Mouse (Mus musculus) right cerebral cortex, adult 2 months (tissue): Measurements from ENCODE around the gene Tmem94.

ENCODE experiments used
- DNase-seq, 2 experiments: peaks; one replicate each; pipeline ENCODE4 v3.0.0; 2021 to 2022; ENCODE audit warnings: low spot score in 2 of 2

Tmem94 gene

DNA sequence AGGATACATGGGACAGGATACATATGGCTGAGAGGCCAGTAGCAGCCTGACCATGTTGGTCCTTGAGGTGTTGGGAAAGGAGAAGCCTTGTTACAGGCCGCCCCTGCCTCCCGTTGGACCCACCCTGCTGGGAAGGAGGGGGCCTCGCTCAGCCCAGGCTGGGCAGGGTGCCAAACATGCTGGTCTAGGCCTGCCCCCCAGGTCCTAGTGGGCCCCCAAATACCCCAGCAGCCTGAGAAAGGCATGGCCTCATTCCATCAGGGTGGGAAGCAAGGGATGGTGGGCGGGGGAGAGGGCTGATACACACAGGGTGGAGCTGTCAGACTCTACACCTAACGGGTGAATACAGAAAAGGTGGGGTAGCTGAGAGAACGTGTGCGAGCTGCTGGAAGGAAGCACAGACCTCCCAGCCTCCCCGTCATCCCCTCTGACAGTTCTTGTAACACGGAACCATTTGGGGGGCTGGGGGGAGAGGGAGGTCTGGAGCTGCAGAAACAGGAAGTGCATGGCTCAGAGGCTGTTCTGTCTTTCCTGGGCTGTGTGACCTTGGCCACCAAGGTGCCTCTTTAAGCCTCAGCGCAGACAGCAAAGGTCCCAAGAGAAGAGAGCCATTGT is 43.6 kb downstream of the Tmem94 start:
- no peak for DNase-seq

DNA sequence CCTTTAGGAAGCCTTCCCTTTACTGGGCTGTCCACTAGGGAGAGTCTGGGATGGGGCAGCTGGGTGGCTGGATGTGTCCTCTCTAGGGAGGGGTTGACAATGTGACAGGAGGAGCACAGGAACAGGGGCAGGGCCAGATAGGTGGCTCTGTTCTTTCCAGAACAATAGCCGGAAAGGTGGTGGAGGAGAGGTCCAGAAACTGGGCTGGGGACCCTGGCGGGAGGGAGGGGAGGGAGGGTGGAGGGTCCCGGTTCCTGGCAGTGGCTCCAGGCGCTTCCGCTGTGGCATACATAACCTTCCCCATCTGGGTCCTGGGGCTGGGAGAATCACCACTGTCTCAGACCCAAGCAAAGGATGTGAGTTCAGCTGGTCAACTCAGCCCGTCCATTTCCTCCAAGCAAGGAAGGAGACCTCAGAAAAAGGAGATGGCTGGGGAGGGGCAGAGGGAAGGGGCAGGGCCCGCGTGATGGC is 44.1 kb downstream of the Tmem94 start:
- DNase-seq: no peak

DNA sequence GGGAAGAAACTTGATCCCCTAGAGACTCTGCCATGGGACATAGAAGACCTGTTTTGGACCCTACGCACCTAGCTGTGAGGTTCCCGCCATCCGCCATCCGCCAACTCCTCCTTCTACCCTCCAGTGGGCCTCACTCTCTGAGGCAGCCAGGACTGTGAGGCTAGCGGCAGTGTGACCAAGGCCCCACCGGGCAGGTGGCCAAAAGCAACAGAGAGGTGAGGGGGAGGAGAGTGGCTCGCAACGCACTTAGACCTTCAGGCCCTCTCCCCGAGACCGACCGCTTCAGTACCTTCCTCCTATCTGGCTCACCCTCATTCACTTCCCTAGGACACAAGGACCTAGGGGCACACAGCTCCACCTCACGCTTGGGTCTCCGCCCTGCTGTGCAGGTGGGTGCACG is 45.1 kb downstream of the Tmem94 start:
- DNase-seq: no peak

DNA sequence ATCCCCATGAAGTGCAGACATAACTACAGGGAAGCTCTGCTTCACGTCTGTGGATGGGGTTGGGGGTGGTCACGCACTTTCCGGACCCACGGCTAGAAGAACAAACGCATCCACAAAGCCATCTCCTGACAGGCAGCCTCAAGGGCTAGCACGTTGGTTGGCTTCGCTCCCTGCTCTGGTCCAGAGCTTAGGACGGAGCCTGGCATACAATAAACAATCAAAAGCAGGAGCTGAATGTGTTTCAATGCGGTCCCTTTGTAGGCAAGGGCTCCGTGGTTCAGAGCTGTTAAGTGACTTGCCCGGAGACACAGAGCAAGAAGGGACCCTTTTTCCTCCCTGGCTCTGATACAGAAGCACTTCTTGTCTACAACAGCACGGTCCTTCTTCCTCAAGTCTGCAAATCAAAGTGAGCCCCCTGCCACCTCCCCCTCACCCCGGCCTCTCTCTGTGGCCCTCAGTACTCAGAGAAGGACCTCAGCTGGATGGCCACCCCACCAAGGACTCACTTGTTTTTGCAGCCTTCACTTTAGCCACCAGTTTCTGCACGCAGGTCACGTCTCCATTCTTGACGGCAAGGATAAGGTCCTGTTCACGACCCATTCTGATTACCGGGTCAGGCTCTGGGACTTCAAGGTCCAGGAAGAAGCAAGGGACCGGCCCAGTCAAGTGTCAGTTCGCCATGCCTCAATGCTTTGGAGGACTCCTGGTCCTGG is 46.3 kb downstream of the Tmem94 start:
- no peak for DNase-seq

DNA sequence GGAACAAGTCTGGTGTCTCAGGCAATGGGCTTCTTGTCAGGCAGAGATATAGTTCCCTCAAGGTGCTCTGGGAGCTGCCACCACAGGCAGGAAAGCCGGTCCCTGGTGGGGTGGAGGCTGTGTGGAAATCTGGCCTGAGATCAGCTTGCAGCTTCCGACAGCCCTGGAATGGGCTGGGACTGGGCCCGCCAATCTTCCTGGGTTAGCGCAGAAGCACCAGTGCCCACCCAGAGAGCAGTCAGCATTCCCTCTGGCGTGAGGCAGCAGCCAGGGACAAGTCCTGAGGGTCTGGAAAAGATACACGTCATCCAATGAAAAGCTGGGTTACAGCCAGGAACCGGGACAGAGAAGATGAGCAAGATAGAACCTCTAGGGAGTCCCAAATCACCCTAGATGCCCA is 46.9 kb downstream of the Tmem94 start:
- no peak for DNase-seq

DNA sequence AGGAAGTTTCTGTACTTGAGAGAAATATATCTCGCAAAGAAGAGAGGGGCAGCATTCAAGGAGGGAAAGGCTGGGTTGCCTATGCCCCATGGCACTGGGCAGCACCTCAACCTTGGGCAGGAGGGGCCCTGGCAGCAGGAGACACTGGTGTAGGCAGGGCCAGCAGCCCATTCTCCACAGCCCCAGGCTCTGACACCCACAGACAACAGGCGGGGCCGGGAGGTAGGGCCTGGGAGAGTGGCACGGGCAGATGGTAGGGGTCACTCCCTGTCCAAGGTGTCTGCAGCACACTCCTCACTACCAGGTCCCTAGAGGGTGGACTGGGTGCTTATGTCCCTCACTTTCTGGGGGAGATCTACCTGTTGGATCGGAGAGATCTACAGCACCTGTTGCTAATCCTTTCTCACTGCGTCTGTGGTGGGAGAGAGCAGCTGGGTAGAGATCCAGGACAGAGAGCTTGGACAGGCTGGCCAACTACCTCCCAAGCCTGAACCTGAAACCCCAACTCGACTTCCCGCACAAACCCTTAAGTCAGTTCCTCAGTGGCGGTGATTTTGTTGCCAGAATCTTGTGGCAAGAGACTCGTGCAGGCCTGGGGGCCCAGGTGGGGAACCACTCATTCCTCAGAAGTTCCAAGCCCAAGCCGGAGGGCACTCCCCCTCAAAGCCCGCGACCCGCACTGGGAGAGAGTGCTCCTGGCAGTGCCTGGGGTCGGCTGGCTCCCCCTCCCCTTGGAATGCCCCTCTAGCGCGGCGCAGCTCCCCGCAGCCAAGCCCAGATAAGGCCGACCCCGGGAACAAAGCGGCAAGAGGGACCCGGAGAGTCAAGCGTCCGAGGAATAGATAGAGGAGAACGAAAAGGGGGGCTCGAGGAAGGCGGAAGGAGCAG is 47.5 kb downstream of the Tmem94 start:
- no peak for DNase-seq

DNA sequence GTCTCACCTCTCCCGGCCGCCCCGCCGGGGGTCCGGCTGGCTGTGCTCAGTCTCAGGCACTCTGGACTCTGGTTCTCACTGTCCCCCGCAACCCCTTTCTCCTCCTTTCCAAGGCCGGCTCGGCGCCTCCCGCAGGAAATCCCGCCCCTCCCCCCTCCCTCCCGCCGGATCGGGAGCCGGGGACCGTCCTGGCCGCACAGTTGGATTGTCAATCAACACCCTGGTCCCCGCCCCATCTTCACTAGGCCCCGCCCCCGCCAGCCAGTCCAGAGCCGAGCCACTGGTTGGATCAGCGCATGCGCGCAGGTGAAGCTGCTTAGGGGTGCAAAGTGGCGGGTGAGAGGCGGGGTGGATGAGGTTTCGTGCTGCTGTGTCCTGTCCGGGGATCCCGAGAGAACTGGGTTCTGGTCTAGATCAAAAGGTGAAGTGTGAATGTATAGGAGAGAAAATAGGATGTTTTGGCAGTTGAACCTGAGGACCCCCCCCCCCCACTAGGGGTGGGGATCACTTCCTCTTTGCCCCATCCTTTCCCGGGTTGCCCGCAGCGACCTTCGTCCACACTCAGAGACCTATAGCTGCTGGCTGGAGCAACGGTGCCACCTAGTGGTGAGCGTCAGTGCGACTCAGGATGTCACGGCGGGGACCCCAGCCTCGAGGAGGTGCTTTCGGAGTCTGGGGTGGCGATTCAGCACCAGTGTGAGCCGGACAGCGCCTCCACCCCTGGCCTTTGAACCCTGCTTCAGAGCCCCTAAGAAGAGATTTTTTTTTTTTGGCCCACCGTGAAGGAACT is 48.5 kb downstream of the Tmem94 start, which contains the start of gene Caskin2:
Gene Caskin2 (minus strand): TSS at position 133 of the 790 bp plus-strand sequence.
- DNase-seq: peak; percentile 87

DNA sequence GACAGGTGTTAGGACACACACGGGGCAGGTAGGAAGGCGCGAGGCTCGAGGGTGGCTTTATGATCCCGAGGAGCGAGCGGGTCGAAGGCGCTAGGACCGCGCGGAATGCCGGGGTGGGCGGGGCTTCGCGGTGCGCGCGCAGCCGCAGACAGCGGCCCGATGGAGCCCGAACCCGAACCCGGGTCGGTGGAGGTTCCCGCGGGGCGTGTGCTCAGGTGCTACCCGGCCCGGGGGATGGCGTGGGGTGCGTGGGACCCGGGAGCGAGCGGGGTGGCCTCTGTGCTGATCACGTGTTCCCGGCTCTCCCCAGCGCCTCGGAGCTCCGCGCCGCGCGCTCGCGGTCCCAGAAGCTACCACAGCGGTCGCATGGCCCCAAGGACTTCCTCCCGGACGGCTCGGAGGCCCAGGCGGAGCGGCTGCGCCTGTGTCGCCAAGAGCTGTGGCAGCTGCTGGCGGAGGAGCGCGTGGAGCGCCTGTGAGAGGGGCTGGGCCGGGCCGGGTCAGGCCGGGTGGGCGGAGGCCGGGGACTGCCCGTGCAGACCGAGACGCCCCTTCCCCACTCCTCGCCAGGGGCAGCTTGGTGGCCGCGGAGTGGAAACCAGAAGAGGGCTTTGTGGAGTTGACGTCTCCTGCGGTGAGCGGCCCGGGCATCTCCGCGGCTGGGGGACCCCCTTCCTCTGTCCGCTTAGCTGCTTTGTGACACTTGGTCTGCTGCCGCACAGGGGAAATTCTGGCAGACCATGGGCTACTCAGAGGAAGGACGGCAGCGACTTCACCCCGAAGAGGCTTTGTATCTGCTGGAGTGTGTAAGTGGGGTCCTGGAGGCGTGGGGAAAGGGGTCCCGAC is 49.6 kb downstream of the Tmem94 start, which contains the start of gene Tsen54:
Gene Tsen54 (plus strand): TSS at position 120 of the 846 bp plus-strand sequence.
- peak; percentile 88 for DNase-seq

DNA sequence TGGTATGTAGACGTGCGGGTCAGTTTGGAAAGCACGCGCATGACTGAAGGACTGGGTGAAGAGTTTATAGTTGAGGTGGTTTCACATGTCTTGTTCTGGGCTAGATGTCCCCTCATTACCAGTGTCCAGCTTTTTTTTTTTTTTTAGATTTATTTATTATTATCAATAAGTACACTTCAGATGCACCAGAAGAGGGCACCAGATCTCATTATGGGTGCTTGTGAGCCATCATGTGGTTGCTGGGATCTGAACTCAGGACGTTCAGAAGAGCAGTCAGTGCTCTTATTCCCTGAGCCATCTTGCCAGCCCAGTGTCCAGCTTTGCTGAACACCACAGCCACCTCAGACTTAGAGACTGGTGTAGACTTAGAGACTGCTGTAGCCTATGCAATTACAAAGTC is 52.1 kb downstream of the Tmem94 start:
- no peak for DNase-seq

DNA sequence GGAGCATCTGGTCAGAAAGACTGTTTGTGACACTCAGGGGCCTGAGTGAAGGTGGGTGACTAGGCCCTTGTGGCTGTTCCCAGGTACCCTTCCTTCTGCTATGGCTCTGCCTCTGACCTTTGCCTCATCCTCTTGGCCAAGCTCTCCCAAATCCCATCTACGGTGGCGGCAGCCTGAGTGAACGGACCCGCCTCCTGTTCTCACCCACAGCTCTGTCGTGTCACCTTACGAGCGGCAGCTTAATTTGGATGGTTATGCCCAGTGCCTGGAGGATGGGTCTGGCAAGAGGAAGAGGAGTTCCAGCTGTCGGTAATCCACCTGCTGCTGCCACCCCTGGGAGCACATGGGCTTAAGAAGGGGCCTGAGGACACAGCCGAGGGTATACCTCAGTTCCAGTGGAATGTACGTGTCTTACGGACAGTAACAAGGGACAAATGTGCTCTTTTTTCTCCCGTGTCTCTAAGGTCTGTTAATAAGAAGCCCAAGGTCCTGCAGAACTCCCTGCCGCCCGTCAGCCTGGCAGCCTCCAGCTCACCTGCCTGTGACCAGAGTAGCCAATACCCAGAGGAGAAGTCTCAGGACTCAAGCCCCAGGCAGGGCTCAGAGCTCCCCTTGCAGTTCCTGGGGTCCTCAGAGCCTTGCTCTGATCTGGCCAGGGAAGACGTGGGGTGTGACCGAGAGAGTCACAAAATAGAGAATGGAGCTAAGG is 54.8 kb downstream of the Tmem94 start:
- DNase-seq: no peak

DNA sequence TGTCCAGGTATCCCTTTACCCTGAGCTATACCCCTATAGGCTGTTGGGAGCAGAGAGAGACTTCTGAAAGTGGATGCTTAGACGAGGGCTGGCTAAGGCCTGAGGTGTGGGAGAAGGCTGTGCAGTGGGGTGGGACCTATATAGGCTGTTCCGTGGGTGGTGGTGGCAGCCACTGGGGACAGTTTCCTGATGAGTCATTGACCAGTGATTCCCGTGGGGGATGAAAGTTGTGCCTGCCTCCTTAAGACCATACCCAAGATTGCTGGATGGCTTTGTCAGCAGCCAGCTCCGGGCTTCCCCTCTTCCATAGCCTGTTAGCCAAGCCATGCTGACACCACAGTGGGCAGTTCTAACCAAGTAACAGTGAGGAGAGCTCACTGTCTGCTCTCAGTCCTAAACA is 55.8 kb downstream of the Tmem94 start:
- peak in 1 of 2 experiments; percentile 22 for DNase-seq

DNA sequence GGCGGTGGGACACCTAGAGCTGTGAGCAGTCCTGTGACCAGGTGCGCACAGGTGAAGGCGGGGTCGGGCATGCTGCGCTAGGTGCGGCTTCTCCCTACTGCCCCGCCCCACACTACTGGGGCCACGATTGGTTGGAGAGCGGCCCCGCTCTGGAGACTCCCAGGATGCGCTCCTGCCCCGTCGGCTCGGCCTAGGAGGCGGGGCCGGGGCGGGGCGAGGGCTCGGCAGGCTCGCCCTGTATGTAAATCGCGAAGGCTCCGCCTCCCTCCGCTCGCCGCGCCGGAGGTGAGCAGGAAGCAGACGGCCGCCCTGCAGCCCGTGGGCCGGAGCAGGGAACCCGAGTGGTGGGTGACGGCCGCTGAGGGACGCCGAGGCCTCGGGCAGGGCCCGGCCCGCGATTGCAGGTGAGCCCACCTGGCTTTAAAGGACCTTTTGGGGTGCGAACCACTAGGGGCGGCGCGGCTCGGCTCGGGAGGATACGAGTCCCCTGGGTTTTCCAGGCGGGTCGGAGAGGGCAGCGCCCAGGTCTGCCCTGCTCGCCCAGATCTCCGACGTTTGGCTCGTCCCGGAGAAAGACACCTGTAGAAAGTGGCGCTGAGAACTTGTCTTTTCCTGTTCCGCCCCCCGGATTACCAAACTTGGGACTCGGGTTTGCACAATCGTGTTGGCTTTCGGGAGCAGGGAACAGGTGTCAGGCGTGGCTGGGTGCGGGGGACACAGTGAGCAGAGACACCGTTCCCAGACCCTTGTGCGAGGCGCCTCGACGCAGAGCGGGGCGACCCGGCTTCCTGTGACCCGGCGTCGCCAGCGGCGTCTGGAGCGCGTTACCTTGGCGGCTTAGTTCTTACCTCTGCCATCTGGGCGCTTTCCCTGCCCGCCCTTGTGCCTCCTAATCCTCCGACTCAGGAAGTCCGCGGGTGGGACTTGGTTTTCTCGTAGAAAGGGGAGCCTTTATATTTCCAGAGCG is 58.8 kb downstream of the Tmem94 start, which contains the start of gene Llgl2:
Gene Llgl2 (plus strand): TSS at position 276 of the 967 bp plus-strand sequence.
- DNase-seq: peak; percentile 47 to 60

DNA sequence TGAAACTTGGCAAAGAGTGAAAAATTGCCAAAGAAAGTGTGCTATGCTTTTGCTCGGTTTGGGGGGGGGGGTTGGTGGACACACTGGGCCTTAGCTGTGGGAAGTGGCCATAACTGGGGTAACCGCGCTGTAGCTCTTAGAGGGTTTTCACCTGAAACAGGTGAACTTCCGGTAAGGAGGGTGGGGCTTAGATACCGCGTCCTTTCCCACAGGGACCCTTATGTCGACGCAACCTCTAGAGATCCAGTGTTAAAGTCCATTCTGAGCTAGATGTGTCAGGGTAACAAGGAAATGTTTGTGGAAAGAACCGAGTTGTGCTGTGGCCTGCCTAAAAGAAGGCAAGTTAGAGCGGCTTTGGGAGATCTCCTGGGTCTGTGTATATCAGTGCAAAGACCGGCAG is 59.6 kb downstream of the Tmem94 start:
- no peak for DNase-seq

DNA sequence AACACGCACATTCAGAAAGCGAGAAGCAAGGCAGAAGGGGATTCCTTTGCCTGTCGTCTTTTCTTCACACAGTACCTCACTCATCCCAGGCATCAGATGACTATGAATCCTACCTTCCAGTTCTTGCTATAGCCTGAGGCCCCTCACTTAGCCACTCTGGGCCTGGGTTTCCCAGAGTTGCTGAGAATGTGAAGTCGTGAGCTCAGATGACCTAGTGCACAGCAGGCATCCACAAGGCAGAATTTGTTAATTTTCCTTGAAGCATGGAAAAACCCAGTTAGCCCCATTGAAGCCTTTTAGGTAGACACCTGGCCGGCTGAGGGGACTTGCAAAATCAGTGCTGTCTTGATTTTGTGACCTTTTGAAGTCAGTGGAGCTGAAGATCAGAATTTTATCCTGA is 61.3 kb downstream of the Tmem94 start:
- no peak for DNase-seq

DNA sequence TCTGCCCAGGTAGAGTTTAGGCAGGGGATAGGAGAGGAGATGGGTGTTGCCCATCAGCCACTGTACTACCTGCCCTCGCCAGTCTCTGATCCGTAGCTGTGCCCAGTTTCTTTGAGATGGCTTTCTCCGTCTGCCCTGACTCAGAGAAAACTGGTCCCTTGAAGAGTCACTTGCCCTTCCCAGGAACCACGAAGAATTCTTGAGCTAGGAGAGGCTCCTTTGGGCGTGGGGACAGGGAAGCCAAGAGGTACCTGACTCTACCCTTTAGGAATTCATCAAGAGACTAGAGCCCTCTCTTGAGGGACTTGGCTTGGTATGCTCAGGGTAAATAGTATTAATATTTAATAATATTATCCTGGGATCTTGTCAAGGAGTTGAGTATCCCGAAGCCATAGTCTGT is 62.4 kb downstream of the Tmem94 start:
- no peak for DNase-seq

DNA sequence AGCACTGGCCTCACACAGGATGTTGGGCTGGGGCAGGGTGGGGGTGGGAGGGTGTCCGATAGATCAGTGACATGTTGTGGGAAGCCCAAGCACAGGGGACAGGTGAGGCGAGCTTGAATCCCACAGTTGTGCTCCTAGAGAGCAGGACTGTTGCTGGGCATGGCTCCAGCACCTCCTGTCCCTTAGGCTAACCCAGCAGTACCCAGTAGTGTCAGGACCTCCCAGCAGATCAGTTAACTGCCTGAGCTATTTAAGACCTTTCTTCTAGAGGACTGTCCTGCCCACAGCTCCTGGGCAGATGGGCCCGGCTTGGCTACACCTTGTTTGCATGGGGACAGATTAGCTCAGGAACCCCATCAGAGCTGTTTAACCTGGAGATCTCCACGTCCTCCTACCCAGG is 63.8 kb downstream of the Tmem94 start:
- no peak for DNase-seq

DNA sequence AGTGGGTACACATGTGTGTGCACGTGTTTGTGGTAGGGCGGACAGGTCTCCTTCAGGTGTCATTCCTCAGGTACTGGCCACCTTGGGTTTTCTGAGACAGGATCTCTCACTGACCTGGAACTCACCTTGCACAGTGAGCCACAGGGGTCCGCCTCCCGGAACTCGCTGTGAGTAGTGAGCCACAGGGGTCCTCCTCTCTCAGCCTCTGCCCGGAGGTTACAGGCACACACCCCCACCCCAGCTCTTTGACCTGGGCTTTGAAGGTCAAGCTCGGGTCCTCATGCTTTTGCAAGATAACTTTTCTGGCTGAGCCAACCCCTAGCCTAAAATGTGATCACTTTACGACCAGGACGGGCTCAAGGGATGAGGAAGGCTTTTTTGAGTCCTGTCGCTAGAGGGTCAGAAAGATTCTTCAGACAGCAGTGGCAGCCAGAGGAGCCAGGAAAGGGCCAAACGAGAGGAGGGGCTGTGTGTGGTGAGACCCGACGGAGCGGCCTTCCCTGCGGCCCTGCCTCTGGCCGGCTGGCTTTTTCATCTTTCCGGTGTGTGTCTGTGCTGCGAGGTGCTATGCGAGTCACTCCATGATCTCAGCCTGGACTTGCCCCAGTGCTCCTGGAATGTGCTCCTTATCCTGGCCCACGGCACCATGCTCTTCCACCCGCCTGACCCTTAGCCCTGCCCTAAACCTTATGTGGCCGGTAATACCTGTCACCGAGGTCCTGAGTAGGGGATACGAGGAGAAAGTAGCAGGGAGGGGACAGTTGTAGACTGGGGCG is 65.5 kb downstream of the Tmem94 start:
- no peak for DNase-seq

DNA sequence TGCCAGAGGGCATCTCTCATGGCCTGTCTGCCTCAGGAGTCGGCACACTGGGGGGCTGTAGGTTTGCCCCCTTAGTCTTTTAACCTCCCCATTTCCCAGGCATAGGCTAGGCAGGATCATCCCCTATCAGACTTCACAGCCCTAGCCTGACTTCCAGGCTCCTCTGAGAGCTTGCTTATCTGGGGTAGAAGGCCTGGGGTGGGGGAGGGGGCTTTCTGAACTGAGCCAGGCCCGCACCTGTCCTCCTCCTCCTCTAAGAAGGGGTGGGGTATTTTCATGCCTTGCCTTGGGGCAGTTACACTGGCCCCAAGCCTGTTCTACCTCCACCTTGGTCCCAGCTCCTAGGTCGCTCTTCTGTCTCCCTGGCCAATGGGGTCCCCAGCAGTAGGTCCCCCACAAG is 66.3 kb downstream of the Tmem94 start:
- DNase-seq: no peak
